Mouse (Mus musculus): Measurements from ENCODE around the gene Plxnb1.

The Plxnb1 gene

DNA sequence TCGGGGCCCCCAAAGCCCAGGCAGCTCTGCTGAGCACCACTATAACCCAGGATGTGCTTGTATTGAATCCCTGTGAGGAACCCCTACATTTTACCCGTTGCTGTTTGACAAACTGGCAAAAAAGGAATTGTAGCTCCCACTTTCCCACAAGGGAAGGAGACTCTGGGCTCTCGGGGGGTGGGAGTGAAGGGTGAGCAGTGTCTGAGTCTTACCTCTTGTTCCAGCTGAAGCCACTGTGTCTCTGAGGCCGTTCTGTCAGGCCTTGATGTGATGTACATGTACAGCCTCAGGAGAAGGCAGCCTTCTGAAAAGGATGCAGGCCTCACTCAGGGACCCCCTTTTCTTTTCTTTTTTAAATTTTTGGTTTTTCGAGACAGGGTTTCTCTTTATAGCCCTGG, 34.3 kb upstream of the Plxnb1 start:
- DNase-seq (ENCODE audit: low spot score): no peak

DNA sequence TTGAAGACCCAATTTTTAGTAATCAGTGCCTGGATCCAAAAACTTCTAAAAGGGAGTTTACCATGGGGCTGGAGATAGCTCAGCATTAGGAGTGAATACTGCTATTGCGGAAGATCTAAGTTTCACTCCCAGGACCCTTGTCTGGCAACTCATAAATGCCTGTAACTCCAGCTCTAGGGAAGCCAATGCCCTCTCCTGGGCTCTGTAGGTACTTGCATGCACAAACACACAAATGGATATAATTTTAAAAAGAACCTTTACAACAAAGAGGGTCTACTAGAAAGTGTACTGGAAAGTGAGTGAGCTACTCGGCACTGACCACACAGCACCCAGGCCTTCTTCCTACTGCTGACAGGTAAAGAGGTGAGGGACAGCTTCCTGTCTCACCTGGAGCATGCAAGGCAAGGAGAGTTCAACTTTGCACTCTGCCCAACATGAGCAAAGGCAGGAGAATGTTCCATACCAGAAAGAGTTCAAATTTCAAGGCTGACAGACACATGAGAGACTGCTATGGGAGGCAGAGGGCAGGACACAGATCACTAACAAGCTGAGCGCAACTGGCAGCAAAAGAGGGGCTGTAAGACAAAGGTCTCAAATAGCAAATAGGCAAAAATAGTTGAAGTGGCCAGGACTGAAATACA, 27.0 kb upstream of the Plxnb1 start:
- DNase-seq (ENCODE audit: low spot score): no peak

DNA sequence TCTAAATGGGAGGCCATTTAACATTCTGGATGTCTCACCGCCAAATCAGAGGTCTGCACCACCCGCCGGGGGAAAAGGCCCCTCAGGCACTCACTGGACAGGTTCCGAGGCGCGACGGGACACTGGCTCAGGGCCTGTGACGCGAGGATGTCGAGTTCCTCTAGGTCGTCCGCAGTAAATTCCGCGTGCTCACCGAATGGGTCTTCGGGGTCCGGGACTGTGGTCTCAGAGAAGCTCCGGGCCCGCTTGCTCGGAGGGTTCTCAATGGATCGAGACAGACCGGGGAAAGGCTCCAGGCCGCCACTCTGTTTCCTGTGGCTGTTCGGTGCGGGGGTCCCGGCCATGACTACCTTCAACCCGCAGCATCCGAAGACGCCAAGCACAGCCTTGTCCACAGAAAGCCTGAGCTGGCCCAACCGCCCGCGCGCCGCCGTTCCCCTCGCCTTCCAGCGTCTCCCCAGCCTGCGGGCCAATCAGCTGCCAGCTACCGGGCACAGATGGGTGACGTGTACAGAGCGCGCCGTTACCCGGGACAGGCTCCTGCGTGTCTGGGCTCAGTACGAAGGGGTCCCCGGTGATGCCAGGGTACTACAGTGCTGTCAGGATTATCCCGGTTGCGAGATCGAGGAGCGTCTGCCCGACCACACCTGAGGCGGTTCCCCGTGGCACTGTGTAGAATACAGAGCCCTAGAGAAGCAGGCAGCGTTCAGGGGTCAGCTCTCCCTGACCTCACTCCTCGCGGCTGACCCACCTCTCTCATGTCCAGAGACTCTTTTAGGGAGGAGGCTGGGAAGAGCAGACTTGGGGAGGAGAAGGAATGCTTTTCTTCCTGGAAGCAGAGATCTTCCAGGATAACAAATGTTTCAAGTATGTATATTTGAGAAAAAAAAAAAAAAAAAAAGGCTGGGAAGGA, 21.3 kb upstream of the Plxnb1 start, which contains the start of gene Atrip:
Gene Atrip, minus strand, starts transcription at position 464 of the 913 bp plus-strand sequence.
- DNase-seq (ENCODE audit: low spot score): peak; percentile 89

DNA sequence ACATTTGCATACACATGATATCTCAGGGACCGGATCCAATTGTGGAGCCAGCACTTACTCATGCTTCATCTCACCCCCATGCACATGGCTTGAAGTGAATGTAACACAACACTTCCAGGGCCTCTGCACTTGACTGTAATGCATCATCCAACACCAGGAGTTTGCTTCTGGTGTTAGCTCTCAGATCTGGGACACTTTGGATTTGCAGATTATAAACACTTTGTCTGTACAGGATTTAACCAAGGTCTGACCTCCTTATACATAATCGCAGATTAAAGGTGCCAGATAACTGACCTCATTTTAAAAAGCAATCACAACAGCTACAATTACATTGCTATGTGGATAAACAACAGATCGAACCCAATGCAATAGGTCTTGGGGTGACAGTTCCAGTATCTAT, 14.7 kb upstream of the Plxnb1 start:
- DNase-seq (ENCODE audit: low spot score): no peak

DNA sequence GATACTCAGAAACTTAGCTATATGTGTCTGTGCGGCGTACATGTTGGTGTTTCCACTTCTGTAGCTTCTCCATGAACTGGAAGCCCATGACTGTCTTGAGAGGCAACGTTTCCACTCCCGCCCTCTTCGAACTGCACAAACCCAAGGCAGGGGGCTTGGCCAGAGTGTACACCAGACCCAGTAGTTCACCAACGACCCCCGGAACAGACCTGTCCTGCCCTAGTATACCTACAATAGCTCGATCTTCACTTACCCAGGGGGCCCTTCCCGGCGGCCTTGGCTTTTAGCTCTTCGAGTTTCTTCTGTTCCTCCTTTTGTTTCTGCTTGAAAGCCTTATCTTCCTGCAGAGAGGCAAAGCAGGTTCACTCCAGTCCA, 13.5 kb upstream of the Plxnb1 start:
- DNase-seq (ENCODE audit: low spot score): no peak

DNA sequence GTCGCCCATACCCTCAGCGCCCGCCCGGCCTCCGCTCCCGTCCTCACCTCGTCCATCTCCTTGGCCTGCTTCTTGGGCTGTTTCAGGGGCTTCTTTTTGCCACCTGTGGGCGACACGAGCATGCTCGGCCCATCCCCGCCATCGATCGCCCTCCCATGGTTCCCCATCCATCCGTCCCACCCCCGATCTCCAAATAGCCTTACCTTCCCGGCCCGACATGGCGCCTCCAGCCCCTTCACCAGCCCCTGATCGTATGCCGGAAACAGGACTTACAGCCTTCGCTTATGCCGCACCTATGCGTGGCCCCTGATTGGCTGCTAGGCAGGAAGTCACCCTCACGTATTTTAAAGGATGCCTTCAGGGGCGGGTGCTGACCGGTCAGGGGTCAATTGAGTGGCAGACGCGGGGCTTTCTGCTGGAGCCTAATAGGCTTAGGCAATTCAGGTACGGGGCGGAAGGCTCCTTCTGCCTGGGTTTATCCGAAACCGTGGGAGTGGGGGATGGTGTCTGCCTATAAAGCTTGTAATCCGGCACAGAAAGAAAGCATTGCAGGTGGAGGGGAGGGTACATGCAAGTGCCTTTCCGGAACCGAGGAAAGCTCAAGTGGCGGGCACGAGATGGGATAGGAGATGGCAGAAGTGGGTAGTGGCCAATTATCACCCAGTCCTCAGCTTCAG, 12.9 kb upstream of the Plxnb1 start, which contains the start of the genes Ccdc51 and Tma7:
Gene Ccdc51, plus strand, starts transcription at position 370 of the 677 bp plus-strand sequence.
Gene Tma7, minus strand, starts transcription at position 464 of the 677 bp plus-strand sequence.
- DNase-seq (ENCODE audit: low spot score): peak; percentile 86

DNA sequence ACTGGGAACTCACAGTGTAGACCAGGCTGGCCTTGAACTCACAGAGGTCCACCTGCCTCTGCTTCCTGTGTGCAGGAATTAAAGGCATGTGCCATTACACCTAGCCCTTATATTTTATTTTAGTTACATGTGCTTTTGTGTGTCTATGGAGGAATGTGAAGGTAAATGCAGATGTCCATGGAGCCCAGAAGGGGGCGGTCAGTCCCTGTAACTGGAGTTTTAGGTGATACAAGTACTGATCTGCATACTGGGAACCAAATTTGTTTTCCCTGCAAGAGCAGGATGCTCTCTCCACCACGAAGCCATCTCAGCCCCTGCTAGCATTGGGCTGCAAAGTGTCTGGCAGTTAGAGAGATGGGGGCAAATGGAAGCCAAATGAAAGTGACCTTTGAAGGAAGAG, 10.3 kb upstream of the Plxnb1 start:
- no peak for DNase-seq (ENCODE audit: low spot score)

DNA sequence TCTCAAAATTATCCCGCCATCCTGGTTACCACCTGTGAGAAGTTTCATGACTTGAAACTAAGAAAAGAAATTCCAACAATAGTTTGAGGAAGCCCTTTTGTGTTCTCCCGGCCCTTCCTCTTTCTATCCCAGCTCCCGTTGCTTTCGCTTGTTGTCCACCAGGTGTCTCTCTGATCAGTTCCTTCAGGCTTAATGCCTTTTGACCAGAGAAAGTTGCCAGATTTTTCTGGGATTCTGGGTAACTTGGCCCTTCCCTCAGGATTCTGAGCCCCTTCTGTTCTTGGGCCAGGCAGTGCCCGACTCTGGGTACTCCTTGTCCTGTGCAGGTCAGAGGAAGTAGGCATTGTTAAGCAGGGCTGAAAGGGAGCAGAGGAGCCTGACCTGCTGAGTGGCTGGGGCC, 7.2 kb upstream of the Plxnb1 start:
- no peak for DNase-seq (ENCODE audit: low spot score)

DNA sequence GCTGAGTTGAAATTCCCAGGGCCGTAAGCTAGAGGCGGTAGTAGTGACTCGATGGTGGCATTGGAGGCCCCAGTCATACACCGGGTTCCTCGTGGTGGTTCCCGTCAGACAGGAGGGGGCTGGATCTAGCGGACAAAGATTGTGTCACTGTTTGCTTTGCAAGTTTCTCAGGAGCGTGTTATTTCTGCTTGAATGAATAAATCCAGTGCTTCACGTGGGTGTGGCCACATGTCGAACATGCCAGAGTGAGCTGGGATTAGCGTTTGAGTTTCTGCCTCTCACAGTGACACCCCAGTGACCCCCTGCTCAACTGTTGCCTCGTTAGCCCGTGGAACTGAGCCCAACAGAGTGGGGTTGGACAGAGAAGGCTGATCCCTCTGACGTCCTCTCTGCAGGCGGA, 4.7 kb upstream of the Plxnb1 start:
- DNase-seq (ENCODE audit: low spot score): no peak

DNA sequence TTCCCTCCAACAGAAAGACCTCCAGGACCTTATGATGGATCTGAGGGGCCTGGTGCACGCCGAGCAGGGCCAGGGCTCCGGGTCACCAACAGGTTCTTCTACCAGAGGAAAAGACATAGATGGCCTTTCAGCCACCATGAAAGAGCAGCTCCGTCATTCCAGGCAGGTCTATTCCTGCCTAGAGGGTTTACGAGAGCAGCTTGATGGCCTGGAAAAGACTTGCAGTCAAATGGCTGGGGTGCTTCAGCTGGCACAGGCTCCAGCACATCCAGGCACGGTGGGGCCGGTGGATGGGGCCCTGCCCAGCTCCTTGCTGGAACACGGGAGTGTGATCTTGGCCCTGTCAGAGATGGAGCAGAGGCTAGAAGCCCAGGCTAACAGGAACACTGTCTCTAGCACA, 3.4 kb upstream of the Plxnb1 start:
- DNase-seq (ENCODE audit: low spot score): no peak

DNA sequence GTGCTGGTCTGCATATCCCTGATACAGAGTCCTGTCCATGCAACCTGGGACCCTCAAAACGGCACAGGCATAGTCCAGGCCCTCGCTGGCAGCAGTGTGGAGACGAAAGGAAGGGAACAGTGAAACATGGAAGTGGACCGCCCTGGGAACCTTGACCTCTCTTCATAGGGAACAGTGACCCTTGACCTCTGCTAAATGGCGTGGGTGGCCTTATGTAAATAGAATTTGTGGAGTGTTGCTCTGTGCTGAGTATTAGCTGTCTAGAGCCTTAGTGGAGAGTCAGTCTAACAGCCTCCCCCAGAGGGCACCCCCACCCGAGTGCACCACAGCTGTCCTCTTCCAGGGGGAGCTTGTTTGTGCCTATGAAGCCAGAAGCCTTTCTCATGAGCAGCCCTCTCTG, 2.4 kb upstream of the Plxnb1 start:
- no peak for DNase-seq (ENCODE audit: low spot score)

DNA sequence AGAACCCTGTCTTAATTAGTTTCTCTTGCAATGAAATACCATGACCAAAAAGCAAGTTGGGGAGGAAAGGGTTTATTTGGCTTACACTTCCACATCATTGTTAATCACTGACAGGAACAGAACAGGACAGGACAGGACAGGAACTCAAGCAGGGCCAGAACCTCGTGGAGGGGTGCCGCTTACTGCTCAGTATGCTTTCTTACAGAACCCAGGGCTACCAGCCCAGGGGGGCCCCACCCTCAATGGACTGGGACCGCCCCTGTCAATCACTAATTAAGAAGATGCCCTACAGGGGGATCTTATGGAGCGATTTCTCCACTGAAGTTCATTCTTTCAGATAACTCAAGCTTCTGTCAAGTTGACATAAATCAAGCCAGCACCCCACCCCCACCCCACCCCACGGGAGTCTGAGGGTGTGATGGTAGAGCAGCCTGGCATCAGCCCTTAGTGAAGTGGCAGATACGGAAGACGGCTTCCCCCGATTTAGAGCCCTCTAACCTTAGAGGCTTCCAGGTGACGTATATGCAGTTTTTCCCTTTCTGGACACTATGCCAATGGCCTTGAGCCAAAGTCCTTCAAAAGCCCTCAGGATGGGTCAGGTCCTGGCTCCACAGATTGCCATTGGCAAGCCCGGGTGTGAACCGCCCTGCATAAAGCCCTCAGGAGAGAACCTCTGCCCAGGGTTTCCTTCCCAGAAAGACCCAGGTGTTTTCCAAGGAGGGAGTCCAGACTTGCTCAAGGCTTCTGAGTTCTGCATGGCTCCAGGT, 1.2 kb upstream of the Plxnb1 start:
- DNase-seq (ENCODE audit: low spot score): no peak

DNA sequence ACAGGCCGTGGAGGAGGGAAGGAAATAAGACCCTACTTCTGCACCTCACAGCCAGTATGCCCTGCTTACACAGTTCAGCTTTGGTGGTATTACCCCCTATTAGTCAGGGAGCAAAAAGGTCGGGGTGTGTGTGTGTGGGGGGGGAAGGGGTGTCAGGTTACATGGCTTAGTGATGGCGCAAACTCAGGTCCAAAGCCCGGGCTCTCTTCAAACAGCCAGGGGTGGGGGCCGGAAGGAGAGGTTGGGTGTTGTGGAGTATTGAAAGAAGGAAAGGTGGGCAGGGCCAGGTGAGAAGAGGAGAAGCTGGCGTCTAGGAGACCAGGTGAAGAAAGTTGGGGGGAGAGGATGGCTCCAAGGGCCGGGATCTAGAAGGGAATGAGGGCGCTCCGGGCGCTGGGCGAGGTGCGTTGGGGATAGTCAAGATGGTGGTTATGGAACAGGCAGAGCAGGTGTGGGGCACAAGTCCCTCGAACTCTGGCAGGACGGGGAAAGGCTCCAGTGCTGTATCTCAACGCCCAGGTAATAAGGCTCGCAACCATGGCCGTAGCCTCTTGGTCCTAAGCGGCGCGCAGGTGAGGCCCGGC, 544 bp upstream of the Plxnb1 start:
- DNase-seq (ENCODE audit: low spot score): no peak

DNA sequence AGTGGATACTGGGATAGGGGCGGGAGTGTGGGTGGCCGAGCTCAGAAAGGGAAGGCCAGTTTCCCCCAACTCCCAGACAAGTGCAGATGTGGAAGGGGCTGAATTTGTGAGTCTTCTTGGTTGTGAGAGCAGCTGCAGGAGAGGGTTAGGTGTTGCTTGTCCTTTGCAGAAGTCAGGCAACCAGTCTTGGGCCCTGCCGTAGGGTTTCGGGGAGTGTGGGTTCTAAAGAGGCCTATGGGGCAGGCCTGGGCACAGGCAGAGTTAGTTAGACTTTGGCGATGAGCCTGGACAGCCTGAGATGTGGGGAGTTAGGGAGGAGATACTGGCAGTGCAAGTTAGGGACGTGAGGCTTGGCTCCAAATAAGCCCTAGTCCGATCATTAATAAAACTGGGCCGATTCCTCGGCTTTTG, 1.1 kb downstream of the Plxnb1 start:
- no peak for DNase-seq (ENCODE audit: low spot score)

DNA sequence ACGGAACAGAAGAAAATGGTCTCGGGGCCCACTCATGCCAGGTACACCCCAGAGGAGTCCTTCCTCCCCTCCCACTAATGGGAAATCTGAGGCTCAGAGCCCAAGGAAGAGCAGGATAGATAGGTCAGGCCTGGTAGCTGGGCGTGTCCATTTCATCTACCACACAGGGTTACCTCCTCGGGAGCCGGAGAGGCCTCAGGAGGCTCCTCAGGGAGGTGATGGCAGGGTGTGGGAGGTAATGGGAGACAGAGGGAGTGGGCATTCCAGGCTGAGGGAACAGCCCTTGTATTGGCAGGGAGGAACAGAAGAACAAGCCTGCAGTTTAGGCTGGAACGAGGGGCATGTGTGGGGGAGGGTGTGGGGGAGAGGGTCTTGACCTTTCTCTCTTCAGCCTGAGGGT, 1.7 kb downstream of the Plxnb1 start:
- no peak for DNase-seq (ENCODE audit: low spot score)

DNA sequence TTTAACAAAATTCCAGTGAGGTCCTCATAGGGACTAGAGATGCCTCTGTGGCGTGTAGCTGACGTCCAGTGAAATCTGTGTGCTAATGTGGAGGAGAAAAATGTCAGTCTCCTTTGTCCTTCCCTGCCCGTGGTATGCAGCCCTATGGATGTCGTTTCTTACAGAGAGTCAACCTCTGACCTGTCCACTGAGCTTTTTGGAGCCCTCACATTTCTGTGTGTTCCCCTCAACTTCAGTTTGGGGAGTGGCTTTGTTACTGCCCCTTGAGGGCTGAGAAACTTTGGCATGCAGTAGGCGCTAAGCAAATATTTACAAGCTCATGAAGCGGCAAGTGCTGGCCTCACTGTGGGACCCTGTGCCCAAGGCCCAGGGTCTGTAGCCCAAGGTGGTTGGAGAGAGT, 2.1 kb downstream of the Plxnb1 start:
- DNase-seq (ENCODE audit: low spot score): no peak

DNA sequence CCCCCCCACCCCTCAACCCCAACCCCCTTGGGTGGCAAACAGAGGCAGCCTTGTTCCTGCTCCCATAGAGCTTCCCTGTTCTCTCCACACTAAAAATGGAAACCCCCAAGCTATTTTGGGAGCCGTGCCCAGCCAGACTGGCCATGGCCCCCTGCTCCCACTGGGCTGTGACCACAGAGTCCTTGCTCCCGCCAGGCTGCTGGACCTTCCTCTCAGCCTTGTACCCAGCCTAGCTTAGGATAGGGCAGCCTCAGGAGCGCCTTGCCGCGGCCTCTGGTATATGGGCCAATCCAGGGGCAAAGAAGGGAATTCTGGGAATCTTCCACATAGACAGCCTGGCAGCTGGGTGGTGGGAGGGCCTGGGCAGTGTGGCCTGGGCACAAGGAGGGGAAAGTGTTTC, 2.6 kb downstream of the Plxnb1 start:
- DNase-seq (ENCODE audit: low spot score): no peak

DNA sequence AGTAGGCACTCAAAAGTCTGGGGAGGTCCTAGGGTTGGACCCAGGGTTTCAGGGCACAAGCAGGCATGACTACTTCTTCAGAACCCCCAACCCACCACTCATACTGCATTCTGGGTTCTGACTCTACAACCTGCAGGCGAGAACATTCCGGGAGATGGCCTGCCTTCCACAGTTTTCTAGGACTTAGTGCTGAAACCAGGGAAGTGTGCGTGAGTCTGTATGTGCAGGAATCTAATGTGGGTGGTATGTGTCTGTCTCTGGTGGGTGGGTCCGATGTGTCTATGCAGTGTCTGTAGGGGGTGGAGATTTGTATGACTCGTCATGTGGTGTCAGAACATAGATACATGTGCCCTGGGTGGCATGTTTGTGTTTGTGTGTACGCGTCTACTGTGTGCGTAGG, 3.2 kb downstream of the Plxnb1 start:
- no peak for DNase-seq (ENCODE audit: low spot score)

DNA sequence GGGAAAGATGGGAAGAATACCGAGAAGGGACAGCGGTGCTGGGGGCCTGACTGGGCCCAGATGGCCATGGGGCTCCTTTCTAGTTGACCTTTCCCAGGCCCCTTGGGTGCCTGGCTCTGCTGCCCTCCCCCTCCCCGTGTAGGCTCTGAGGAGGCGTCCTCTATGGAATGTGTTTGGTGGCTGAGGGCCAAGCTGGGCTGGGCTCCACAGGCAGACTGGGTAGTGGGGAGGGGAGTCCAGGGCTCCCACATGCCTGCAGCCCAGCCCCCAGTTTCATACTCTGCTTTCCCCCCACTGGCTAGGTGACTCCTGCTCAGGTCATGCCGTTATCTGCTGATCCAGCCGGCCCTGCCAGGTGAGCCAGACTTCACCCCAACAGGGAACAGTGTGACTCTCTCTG, 3.8 kb downstream of the Plxnb1 start:
- DNase-seq (ENCODE audit: low spot score): no peak

DNA sequence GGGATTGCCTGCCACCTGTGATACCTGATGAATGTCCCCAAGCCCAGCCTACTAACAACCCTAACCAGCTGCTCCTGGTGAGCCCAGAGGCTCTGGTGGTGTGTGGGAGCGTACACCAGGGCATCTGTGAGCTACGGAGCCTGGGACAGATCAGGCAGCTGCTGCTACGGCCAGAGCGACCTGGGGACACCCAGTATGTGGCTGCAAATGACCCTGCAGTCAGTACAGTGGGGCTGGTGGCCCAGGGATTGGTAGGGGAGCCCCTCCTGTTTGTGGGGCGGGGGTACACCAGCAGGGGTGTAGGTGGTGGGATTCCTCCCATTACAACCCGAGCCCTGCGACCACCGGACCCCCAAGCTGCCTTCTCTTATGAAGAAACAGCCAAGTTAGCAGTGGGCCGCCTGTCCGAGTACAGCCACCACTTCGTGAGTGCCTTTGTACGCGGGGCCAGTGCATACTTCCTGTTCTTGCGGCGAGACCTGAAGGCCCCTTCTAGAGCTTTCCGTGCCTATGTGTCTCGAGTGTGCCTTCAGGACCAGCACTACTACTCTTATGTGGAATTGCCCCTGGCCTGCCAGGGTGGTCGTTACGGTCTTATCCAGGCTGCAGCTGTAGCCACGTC, 5.2 kb downstream of the Plxnb1 start:
- no peak for DNase-seq (ENCODE audit: low spot score)

DNA sequence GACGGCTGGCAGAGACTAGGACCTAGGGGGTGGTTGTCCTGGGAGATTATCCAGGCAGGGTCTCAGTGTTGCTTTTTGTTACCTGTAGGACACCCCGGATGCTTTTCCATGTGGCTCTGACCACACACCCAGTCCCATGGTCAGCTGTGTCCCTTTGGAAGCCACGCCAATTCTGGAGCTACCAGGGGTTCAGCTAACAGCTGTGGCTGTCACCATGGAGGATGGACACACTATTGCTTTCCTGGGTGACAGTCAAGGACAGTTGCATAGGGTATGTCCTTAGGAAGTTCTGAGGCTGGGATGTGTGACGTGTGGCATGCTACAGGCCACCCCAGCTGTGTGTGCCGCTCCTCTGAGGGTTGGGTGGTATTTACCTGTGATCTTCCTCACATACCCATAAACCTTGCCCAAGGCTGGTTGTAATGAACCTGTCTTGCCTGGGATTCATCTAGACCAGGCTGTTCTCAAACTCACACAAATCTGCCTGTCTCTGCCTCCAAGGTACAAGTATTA, 6.8 kb downstream of the Plxnb1 start:
- no peak for DNase-seq (ENCODE audit: low spot score)
